Mouse (Mus musculus): Measurements from ENCODE around the gene Ly6g6c.

Gene Ly6g6c

GRCm38 (mm10) chr17:35064951-35065947 lies at the start of gene Ly6g6c:
Gene Ly6g6c (plus strand): TSS chr17:35065388.
- DNase-seq: peak; percentile 77 to 88

- DNase-seq: peak; percentile 27 to 64
Observed at GRCm38 (mm10) chr17:35016376-35016775, 48.8 kb upstream of the Ly6g6c start, which contains the start of gene Vwa7. Gene Vwa7 (plus strand): TSS chr17:35016579.

GRCm38 (mm10) chr17:35016791-35017705 lies 48.1 kb upstream of the Ly6g6c start:
- peak in 1 of 2 experiments; percentile 31 for DNase-seq

GRCm38 (mm10) chr17:35017706-35018030 lies 47.5 kb upstream of the Ly6g6c start:
- DNase-seq: no peak

GRCm38 (mm10) chr17:35018171-35018570 lies 47.0 kb upstream of the Ly6g6c start:
- no peak for DNase-seq

- DNase-seq: peak in 1 of 2 experiments; percentile 30
Observed at GRCm38 (mm10) chr17:35019894-35020293, 45.3 kb upstream of the Ly6g6c start.

- DNase-seq: peak in 1 of 2 experiments; percentile 26
Observed at GRCm38 (mm10) chr17:35020551-35020950, 44.6 kb upstream of the Ly6g6c start.

- peak; percentile 88 to 95 for DNase-seq
Observed at GRCm38 (mm10) chr17:35021163-35021808, 43.9 kb upstream of the Ly6g6c start.

GRCm38 (mm10) chr17:35021842-35022477 lies 43.2 kb upstream of the Ly6g6c start:
- peak in 1 of 2 experiments; percentile 38 for DNase-seq

GRCm38 (mm10) chr17:35022541-35023060 lies 42.6 kb upstream of the Ly6g6c start:
- DNase-seq: peak in 1 of 2 experiments; percentile 13

- DNase-seq: no peak
Observed at GRCm38 (mm10) chr17:35023221-35023620, 42.0 kb upstream of the Ly6g6c start.

GRCm38 (mm10) chr17:35023756-35024155 lies 41.4 kb upstream of the Ly6g6c start:
- DNase-seq: peak in 1 of 2 experiments; percentile 32

GRCm38 (mm10) chr17:35024261-35024660 lies 40.9 kb upstream of the Ly6g6c start:
- DNase-seq: peak in 1 of 2 experiments; percentile 29

- peak in 1 of 2 experiments; percentile 41 for DNase-seq
Observed at GRCm38 (mm10) chr17:35024691-35025488, 40.3 kb upstream of the Ly6g6c start.

GRCm38 (mm10) chr17:35026206-35026605 lies 39.0 kb upstream of the Ly6g6c start:
- DNase-seq: peak in 1 of 2 experiments; percentile 24

- DNase-seq: peak in 1 of 2 experiments; percentile 33
Observed at GRCm38 (mm10) chr17:35027277-35028068, 37.7 kb upstream of the Ly6g6c start, which contains the start of gene Sapcd1. Gene Sapcd1 (minus strand): TSS chr17:35028016.

GRCm38 (mm10) chr17:35028315-35028714 lies 36.9 kb upstream of the Ly6g6c start:
- peak in 1 of 2 experiments; percentile 23 for DNase-seq

- peak; percentile 29 to 39 for DNase-seq
Observed at GRCm38 (mm10) chr17:35029691-35030532, 35.3 kb upstream of the Ly6g6c start.

- DNase-seq: no peak
Observed at GRCm38 (mm10) chr17:35031272-35031671, 33.9 kb upstream of the Ly6g6c start.
